Mouse (Mus musculus) c-Kit-positive CD71-negative TER-119-negative erythroid progenitor cells, embryonic 14.5 days (primary cell): ENCODE data around the gene Sf1.
A peak's percentile ranks its signal among the peaks of the same experiment; 100 is the strongest.

Experiments used
- DNase-seq: peaks from one replicate; pipeline ENCODE4 v3.0.0-alpha.2; 2013; ENCODE audit warnings: low read depth

The Sf1 gene

DNA sequence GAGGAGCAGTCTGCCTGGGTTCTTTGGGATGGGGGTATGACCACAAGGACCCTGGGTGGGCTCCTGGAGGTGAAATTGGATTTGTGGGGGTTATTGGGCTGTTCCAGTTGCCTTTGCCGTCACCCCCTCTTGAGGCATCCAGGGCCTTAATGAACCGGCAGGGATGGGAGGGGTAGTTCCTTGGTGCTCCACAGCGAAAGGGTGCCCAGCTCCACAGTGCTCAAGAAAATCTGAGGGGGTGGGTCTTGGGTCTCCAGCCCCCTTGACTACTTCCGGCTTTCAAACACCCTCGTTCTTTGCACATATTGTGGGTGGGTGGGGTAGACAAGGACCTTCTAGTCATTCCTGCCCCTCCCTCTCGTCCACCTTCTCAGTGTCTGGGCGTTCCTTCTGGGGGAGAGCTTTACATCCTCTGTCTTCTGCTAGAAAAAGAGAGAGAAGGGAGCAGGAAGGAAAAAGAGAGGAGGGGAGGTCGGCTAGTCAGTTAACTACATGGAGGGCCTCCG lies 56.4 kb downstream of the Sf1 start:
- no peak for DNase-seq

DNA sequence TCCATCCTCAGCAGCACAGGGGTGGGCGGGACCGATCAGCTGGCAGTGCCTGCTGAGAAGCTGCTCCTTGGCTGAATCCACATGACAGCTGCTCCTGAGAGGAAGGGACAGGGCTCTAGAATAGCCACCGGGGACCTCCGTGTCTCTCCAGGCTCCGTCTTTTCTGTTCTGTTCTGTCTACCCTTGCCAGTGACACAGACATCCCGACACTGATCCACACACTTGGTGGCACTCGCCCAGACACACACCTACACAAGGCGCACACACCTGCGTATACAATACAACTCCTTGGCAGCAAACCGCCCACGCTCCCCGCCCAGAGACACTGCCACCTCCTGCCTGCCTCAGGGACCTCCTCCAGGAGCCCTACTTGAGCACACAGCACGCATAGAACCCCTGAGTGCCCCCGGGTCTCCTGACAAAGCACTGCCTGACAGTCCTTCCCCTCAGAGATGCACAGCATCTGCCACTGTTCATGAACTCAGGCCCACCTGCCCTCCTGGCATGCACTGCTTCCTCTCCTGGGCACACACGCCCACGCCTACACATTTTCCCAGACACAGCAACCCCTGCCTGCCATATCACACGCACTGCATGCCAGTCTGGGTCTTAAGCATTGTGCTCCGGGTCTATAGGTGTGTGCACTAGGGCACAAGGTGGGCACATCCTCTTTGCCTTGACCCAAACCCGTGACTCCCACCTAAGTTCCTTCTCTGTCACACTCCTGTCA lies 57.2 kb downstream of the Sf1 start:
- no peak for DNase-seq

GRCm38 (mm10) chr19:6421211-6421590 lies 57.7 kb downstream of the Sf1 start:
- DNase-seq = no peak

DNA sequence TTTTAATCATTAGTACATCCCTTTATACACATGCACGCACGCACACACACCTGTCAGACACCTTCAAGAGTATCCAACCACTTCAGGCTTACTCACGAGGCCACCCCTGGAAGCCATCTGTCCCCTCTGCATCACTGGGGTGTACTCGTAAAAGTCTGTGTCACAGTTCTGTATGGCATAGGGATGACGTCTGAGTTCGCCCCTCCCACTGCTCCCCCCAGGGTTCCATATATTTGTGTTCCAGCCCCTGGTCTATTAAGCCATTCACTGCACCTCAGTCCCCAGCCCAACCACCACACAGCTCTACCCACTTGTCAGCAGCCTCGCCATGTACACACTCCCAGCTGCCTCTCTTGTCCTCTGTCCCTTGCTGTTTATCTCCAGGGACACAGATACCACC lies 58.5 kb downstream of the Sf1 start:
- no peak for DNase-seq

DNA sequence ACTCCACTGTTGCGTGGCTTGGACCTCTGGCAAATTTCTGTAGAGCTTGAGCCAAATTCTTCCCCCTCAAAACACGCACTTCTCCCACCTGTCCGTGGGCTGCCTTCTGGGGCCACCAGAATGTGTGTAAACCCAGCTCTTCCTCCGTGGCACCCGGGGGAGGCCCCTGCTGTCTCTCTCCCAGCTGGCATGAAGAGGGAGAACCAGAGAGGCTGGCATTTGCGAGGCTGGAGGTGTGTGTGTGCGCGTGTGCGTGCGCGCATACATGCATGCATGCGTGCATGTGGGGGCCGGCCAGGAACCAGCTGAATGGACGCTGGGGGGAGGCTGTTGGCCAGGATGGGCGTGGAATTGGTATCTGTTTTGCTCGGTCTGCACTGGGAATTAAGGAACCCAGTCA lies 59.8 kb downstream of the Sf1 start:
- no peak for DNase-seq

- DNase-seq = no peak
These were observed 60.8 kb downstream of the Sf1 start for GRCm38 (mm10) chr19:6424137-6424881.

DNA sequence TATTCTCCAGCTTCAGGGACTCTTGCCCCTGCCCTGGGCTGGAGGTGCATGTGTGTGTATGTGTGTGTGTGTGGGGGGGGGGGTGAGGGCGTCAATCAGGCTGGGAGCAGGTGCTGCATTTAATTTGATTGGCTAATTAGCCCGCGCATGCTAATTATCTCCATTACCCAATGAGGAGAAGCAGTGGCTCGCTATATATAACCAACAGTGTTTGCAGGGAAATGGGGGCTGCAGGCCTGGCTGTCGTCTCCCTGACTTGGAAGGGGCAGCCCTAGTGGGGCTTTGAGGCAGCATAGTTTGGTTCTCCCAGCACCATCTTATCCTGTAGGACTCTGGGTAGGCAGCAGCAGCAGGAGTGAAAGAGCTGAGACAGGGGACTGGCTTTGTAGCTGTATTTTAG lies 62.1 kb downstream of the Sf1 start:
- no peak for DNase-seq

- peak; percentile 69 for DNase-seq
These were observed 63.4 kb downstream of the Sf1 start for GRCm38 (mm10) chr19:6426703-6427500.
